Mouse (Mus musculus) E14TG2a.4 (cell line): ENCODE results near the gene Frmd4b.

ENCODE experiments used
- H3K27me3 ChIP-seq: 2 replicates; pipeline ENCODE4 v1.6.1; 2014; ENCODE audit warnings: low read length, control low read depth; ENCODE audit not compliant: insufficient read depth
- H3K36me3 ChIP-seq: 2 replicates; pipeline ENCODE4 v1.6.1; 2014; ENCODE audit warnings: low read length, control low read depth; ENCODE audit not compliant: insufficient read depth
- H3K4me1 ChIP-seq: replicated peaks from 2 replicates; pipeline ENCODE4 v1.6.1; 2014; ENCODE audit warnings: low read depth, low read length, control low read depth
- H3K4me3 ChIP-seq: replicated peaks from 2 replicates; pipeline ENCODE4 v1.5.1; 2014; ENCODE audit warnings: mild to moderate bottlenecking, low read length
- H3K9me3 ChIP-seq: 2 replicates; pipeline ENCODE4 v1.6.1; 2014; ENCODE audit warnings: low read length, control low read depth
- CTCF ChIP-seq: conservative IDR thresholded peaks from 2 replicates; pipeline ENCODE4 v1.5.1; 2014; ENCODE audit warnings: low read length
- NANOG ChIP-seq: IDR thresholded peaks from 2 replicates; pipeline ENCODE4 v1.6.1; 2014; ENCODE audit warnings: borderline replicate concordance, low read length, mixed read lengths
- POU5F1 ChIP-seq: IDR thresholded peaks from 2 replicates; pipeline ENCODE4 v1.6.1; 2014; ENCODE audit warnings: low read length, borderline replicate concordance

The Frmd4b gene

DNA sequence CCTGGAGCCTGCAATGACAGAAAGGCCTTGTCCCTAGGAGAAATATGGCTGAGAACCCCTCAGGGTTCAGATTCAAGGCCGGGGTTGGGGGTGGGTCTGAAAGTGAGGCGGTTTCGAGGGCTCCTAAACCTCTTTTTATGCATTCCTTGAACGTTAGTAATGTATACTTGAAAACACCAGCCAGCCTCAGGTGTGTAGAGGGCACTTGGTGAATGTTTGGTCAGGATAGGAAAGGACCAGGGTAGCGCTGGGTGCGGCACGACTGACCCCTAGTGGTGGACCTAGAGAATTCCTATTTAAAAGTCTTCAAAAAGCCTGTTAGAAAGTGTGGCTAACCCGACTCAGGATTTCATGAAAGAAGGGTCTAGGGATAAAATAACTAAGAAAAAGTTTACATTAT is 91.2 kb downstream of the Frmd4b start:
- Histone ChIP-seq H3K4me1 (peaks cover 61% of the 10 kb centered on the region), H3K27me3 (no peaks in the 10 kb centered on the region), H3K9me3 (no peaks in the 10 kb centered on the region), H3K4me3 (no peak overlapping the region), H3K36me3 (no peaks in the 10 kb centered on the region)
- TF ChIP-seq NANOG, result no peak
- TF ChIP-seq CTCF, result peak; percentile 71
- no peak for TF ChIP-seq POU5F1

DNA sequence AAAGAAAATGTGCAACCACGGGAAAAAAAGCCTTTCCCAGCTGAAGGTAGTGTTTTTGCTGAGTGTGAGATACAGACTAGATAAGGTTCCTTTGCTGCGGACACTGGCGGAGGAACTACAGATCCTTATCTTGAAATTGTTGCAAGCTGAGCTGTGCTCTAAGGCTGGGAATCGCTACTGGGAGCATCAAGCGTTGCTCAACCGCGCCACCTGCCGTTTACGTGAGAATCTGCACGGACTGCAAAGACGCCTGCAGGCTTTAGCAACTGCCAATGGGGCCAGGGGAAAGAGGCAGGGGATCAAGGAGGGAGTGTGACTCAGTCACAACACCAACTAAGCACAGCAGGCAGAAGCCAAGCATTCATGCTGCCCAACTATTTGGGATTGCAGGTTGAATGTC is 94.2 kb downstream of the Frmd4b start:
- TF ChIP-seq POU5F1, result no peak
- TF ChIP-seq NANOG, result no peak
- peak; percentile 83 for TF ChIP-seq CTCF
- H3K36me3 ChIP-seq, result no peaks in the 10 kb centered on the region
- H3K27me3 ChIP-seq, result no peaks in the 10 kb centered on the region
- no peak overlapping the region for H3K4me3 ChIP-seq
- no peaks in the 10 kb centered on the region for H3K9me3 ChIP-seq
- H3K4me1 ChIP-seq, result peaks cover 69% of the 10 kb centered on the region

DNA sequence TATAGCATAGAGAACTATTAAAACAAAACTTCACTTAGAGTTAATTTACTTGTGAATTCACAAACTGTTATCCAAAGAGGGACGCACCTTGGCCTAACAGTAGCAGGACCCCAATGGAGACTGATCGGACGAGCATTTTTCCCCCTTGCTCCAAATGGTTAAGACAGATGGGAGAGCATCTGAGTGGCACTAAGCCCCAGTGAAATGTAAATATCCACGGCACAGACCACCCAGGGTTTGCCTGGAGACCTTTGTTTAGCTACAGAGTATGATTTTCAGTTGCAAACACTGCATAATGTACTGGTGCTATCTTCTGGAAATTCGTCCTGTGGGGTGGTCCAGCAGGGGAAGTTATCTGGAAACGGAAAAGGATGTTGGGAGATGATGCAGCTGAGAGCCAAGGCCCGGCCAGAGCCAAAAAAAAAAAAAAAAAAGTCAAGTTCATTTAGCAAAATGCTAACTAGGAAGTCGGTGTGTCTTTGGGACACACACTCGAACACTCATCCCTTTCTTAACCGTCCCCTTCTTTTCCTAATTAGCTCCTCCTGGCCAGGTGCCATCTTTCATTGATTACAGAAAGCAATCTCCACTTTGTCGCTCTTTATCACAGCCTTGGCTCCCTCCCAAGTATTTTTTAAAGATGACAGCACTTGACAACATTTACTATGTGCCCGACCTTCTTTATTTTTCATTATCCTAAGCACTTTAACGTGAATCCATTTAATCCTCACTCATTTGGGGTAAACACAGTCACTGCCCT is 95.9 kb downstream of the Frmd4b start:
- no peaks in the 10 kb centered on the region for H3K27me3 ChIP-seq
- H3K4me1 ChIP-seq, result peaks cover 73% of the 10 kb centered on the region
- TF ChIP-seq NANOG (no peak), CTCF (no peak)
- H3K4me3 ChIP-seq, result no peak overlapping the region
- H3K36me3 ChIP-seq, result no peaks in the 10 kb centered on the region
- H3K9me3 ChIP-seq, result no peaks in the 10 kb centered on the region

DNA sequence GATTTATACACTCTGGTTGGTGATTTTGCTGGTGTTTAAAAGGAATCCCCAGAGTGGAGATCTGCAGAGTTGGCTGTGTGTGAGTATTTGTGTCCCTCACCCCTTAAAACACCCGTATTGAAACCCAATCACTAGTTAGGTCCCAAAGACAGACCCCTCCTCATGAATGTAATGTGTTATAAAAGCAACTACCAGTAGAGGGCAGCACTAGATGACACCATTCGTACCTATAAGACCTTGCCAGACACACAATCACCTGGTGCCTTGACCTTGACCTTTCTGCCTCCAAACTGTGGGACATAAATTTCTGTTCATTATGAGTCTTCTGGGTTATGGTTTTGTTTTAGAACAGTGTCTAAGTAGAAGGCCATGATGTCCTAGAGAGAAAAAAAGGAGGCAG is 96.8 kb downstream of the Frmd4b start:
- H3K27me3 ChIP-seq, result no peaks in the 10 kb centered on the region
- H3K4me1 ChIP-seq, result peaks cover 76% of the 10 kb centered on the region
- H3K36me3 ChIP-seq, result no peaks in the 10 kb centered on the region
- H3K9me3 ChIP-seq, result no peaks in the 10 kb centered on the region
- TF ChIP-seq NANOG, result no peak
- TF ChIP-seq CTCF, result peak; percentile 52
- no peak overlapping the region for H3K4me3 ChIP-seq

DNA sequence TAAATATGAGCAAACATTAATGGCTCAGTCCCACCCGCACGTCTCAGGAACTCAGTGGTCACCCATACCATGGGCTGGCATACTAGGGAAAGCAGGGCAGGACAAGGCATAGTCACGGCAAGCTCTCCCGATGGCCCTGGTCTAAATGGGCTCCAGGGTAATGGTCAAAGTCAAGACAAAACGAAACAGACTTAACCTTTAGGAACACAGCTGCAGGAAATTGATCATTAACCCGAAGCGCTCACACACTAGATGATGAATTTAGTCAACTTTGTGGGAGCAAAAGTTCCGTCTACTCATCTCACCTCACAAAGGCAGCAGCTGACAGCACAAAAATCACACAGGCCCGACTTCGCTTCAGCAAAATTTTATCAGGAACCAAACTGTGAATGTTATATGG is 97.8 kb downstream of the Frmd4b start:
- TF ChIP-seq POU5F1 (no peak), NANOG (no peak), CTCF (no peak)
- Histone ChIP-seq H3K4me1 (peaks cover 85% of the 10 kb centered on the region), H3K27me3 (no peaks in the 10 kb centered on the region), H3K4me3 (no peak overlapping the region), H3K36me3 (no peaks in the 10 kb centered on the region), H3K9me3 (no peaks in the 10 kb centered on the region)

DNA sequence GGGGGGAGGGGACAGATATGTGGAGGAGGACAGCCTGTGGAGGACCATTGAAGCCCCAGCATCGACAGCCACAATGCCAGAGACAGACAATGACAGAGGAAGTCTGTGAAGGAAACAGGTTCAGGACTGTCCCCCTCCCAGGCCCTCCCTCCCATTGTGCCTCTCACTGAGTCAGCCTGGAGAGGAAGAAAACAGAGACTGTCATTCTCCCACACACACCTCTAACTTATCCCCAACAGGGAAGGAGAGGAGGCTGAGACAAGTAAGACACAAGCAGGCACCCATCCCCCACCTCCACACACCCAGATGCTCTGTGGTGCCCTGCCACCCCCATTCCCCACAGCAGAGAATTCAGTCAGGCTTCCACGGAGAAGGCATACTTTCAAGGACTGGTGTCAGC is 98.9 kb downstream of the Frmd4b start:
- H3K4me1 ChIP-seq, result peaks cover 89% of the 10 kb centered on the region
- no peak overlapping the region for H3K4me3 ChIP-seq
- TF ChIP-seq CTCF (no peak), NANOG (no peak), POU5F1 (no peak)
- H3K9me3 ChIP-seq, result no peaks in the 10 kb centered on the region
- no peaks in the 10 kb centered on the region for H3K36me3 ChIP-seq
- no peaks in the 10 kb centered on the region for H3K27me3 ChIP-seq

DNA sequence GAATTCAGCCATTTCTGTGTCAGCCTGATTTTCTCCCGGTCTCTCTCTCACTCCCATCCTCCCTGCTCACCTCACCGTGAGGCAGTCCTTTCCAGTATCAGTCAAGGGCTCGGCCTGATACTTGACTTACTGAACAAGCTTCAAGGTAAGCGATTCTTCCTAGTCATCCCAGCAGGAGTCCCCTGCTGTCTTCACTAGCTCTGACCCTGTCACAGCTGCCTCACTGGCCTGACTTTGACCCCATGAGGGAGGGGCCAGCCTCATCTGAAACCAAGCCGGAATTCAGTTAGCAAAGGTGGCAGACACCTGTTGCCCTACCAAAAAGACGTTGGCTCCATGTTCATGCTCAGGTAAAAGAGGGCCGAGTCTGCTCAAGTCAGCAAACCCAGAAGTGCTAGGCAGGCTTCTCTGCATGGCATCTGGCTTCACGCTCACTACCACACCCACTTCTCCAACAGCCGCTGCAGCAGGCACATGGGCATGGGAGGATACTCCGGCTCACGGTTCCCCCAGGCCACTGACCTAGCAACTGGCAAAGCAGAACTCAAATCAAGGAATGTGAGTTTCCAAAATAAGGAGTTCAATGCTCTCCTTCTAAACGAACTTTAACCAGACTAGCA is 99.6 kb downstream of the Frmd4b start:
- Histone ChIP-seq H3K27me3 (no peaks in the 10 kb centered on the region), H3K36me3 (no peaks in the 10 kb centered on the region), H3K4me3 (peak overlapping the region; percentile 54), H3K4me1 (peaks cover 88% of the 10 kb centered on the region), H3K9me3 (no peaks in the 10 kb centered on the region)
- TF ChIP-seq CTCF (no peak), POU5F1 (no peak), NANOG (no peak; the same call in 1 of the 2 replicates)

DNA sequence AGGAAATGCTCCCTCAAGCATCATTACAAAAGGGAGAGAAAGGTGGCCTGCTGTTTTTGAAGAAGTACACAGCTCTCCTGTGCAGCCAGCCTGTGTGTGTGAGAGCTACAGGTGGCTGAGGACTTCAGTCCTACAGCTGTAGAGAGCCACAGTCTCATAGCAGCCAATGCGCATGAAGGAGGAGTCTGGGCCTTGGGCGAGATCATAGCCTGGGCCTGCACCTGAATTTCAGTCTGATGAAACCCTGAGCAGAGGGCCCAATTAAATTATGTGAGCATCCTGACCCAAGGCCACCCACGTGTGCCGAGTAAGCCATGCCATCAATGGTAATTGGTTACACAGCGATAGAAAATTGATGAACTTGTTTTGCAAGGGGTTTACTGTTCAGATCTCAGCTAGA is 100.4 kb downstream of the Frmd4b start:
- TF ChIP-seq POU5F1 (no peak), NANOG (no peak), CTCF (no peak)
- H3K36me3 ChIP-seq, result no peaks in the 10 kb centered on the region
- H3K4me1 ChIP-seq, result peaks cover 82% of the 10 kb centered on the region
- no peaks in the 10 kb centered on the region for H3K27me3 ChIP-seq
- H3K9me3 ChIP-seq, result no peaks in the 10 kb centered on the region
- peak overlapping the region; percentile 54 for H3K4me3 ChIP-seq

DNA sequence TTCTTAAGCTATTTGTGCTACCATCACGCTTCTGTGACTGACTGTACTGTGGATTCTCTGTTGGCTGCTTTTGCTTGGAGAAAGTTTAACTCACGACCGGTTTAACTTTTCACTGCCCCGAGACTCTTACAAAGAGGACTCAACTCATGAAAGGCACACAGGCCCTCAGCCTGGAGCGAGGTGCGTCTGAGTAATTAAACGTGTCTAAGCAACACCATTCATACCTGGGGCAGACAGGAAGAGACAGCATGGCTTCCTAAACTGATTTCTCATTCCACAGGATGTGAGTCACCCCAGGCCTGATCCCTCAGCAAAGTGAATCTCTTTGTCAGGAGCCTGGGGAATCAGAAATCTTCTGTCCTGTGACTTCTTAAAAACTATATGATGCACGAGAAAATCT is 106.6 kb downstream of the Frmd4b start:
- Histone ChIP-seq H3K4me1 (peaks cover 42% of the 10 kb centered on the region), H3K4me3 (no peak overlapping the region), H3K9me3 (no peaks in the 10 kb centered on the region), H3K27me3 (peaks cover 10% of the 10 kb centered on the region), H3K36me3 (no peaks in the 10 kb centered on the region)
- TF ChIP-seq NANOG (no peak), CTCF (no peak), POU5F1 (no peak)
